Mouse (Mus musculus): ENCODE results near the gene Ctnnd2.

GRCm38 (mm10) chr15:30719226-30719625 is 546.8 kb downstream of the Ctnnd2 start:
- no peak for TF ChIP-seq POLR2A (IDR thresholded peaks at IDR 0.05; ENCODE audit: extremely low read depth, insufficient read depth, low read length)
- no peak for TF ChIP-seq CTCF (IDR thresholded peaks at IDR 0.05; ENCODE audit: low read depth, low read length)
